Mouse (Mus musculus) testis, adult 2 months (tissue): ENCODE data around the gene Col4a1.

Source experiments
- CTCF ChIP-seq: fragments of 200-500 bp; IDR thresholded peaks from 2 replicates; pipeline ENCODE4 v1.5.1; 2012; ENCODE audit warnings: low read depth, mild to moderate bottlenecking, inconsistent platforms, low read length, moderate library complexity; ENCODE audit not compliant: control insufficient read depth, insufficient read depth, insufficient replicate concordance
- POLR2A ChIP-seq: fragments of 200-500 bp; IDR thresholded peaks from 2 replicates; pipeline ENCODE4 v1.6.1; 2012; ENCODE audit warnings: low read depth, mild to moderate bottlenecking, inconsistent platforms, low read length, moderate library complexity; ENCODE audit not compliant: control insufficient read depth

GRCm38 (mm10) chr8:11256405-11256804 lies 56.2 kb downstream of the Col4a1 start:
- TF ChIP-seq CTCF (no peak), POLR2A (no peak)
